Mouse (Mus musculus) right cerebral cortex, adult 18-20 months (tissue): ENCODE measurements at regions not wholly inside any gene's neighbourhood (a gene's known extent, or its start where the extent isn't known, plus 50 kb on each side); places are given as distances from the start of the nearest gene placed in this dataset.

Source experiments
- DNase-seq: peaks from one replicate; pipeline ENCODE4 v3.0.0; 2022; ENCODE audit warnings: mixed read lengths

GRCm38 (mm10) chr15:13765411-13765810 lies 591.9 kb upstream of the Cdh6 start:
- peak; percentile 7 for DNase-seq

GRCm38 (mm10) chr15:13764587-13764986 lies 591.1 kb upstream of the Cdh6 start:
- no peak for DNase-seq

GRCm38 (mm10) chr15:13746559-13746958 lies 573.1 kb upstream of the Cdh6 start:
- DNase-seq, result no peak

GRCm38 (mm10) chr15:13706276-13706675 lies 532.8 kb upstream of the Cdh6 start:
- no peak for DNase-seq

GRCm38 (mm10) chr15:13705187-13705586 lies 531.7 kb upstream of the Cdh6 start:
- no peak for DNase-seq

- DNase-seq, result peak; percentile 38
These were observed 494.7 kb upstream of the Cdh6 start for GRCm38 (mm10) chr15:13668193-13668592.

GRCm38 (mm10) chr15:13667278-13667677 lies 493.8 kb upstream of the Cdh6 start:
- no peak for DNase-seq

GRCm38 (mm10) chr15:13662275-13662674 lies 488.8 kb upstream of the Cdh6 start:
- DNase-seq, result no peak

- DNase-seq, result no peak
These were observed 481.6 kb upstream of the Cdh6 start for GRCm38 (mm10) chr15:13655038-13655437.

GRCm38 (mm10) chr15:13635346-13635940 lies 462.0 kb upstream of the Cdh6 start:
- peak; percentile 13 for DNase-seq

GRCm38 (mm10) chr15:13602133-13602532 lies 428.7 kb upstream of the Cdh6 start:
- DNase-seq, result no peak

GRCm38 (mm10) chr15:13597856-13598255 lies 424.4 kb upstream of the Cdh6 start:
- no peak for DNase-seq

GRCm38 (mm10) chr15:13593823-13594222 lies 420.3 kb upstream of the Cdh6 start:
- no peak for DNase-seq

- DNase-seq, result no peak
These were observed 417.4 kb upstream of the Cdh6 start for GRCm38 (mm10) chr15:13590864-13591263.

- no peak for DNase-seq
These were observed 409.8 kb upstream of the Cdh6 start for GRCm38 (mm10) chr15:13583300-13583699.

GRCm38 (mm10) chr15:13582134-13582533 lies 408.7 kb upstream of the Cdh6 start:
- DNase-seq, result no peak

- no peak for DNase-seq
These were observed 400.1 kb upstream of the Cdh6 start for GRCm38 (mm10) chr15:13573621-13574020.

- no peak for DNase-seq
These were observed 387.4 kb upstream of the Cdh6 start for GRCm38 (mm10) chr15:13560920-13561319.

GRCm38 (mm10) chr15:13549207-13549837 lies 375.8 kb upstream of the Cdh6 start:
- no peak for DNase-seq

- DNase-seq, result no peak
These were observed 366.6 kb upstream of the Cdh6 start for GRCm38 (mm10) chr15:13540026-13540425.

GRCm38 (mm10) chr15:13534017-13534416 lies 360.5 kb upstream of the Cdh6 start:
- no peak for DNase-seq

GRCm38 (mm10) chr15:13529960-13530359 lies 356.5 kb upstream of the Cdh6 start:
- DNase-seq, result no peak

GRCm38 (mm10) chr15:13529050-13529449 lies 355.6 kb upstream of the Cdh6 start:
- DNase-seq, result no peak
